Mouse (Mus musculus): ENCODE results near the gene Junb. TPM values are rescaled to one million over a fixed set of nuclear protein-coding genes. Genes with fewer than 3 reads are reported as not detected.

Gene Junb
- polyA plus RNA-seq, 1 experiment from 2014 or later: 21.6 TPM

- no peaks in the 10 kb centered on the region for H3K9me3 ChIP-seq (replicated peaks; ENCODE audit: control insufficient read depth, low read length)
- peak overlapping the region; percentile 94 for H3K27ac ChIP-seq (ENCODE audit: low read length)
- peak overlapping the region; percentile 79 for H3K4me2 ChIP-seq (ENCODE audit: low read depth, low read length)
- H3K27me3 ChIP-seq (ENCODE audit: control insufficient read depth, insufficient read depth, low read length): no peaks in the 10 kb centered on the region
- H3K9ac ChIP-seq (ENCODE audit: low read length): peak overlapping the region; percentile 65
- 5% methylated on average over 16 of the region's 16 CpGs for WGBS
- peak overlapping the region; percentile 43 for H3K4me3 ChIP-seq (replicated peaks; ENCODE audit: low read length)
- peak; percentile 5; the same call in 1 of the 2 replicates for ATAC-seq (ENCODE audit: insufficient read depth, low FRiP score)
- H3K36me3 ChIP-seq (ENCODE audit: control insufficient read depth, insufficient read depth, low read length): no peaks in the 10 kb centered on the region
- H3K4me1 ChIP-seq (ENCODE audit: control insufficient read depth, insufficient read depth, low read length): peaks cover 54% of the 10 kb centered on the region
Observed at GRCm38 (mm10) chr8:84984294-84985048, 6.0 kb upstream of the Junb start.

GRCm38 (mm10) chr8:84982499-84983011, 4.0 kb upstream of the Junb start:
- Histone ChIP-seq H3K27me3 (ENCODE audit: control insufficient read depth, insufficient read depth, low read length) (no peaks in the 10 kb centered on the region), H3K9me3 (replicated peaks; ENCODE audit: control insufficient read depth, low read length) (no peaks in the 10 kb centered on the region), H3K4me2 (ENCODE audit: low read depth, low read length) (peak overlapping the region; percentile 12; the same call in 1 of the 2 replicates), H3K4me3 (replicated peaks; ENCODE audit: low read length) (no peak overlapping the region), H3K9ac (ENCODE audit: low read length) (peak overlapping the region; percentile 11), H3K4me1 (ENCODE audit: control insufficient read depth, insufficient read depth, low read length) (peaks cover 62% of the 10 kb centered on the region), H3K27ac (ENCODE audit: low read length) (peak overlapping the region; percentile 94), H3K36me3 (ENCODE audit: control insufficient read depth, insufficient read depth, low read length) (no peaks in the 10 kb centered on the region)
- WGBS: 35% methylated on average over 3 of the region's 3 CpGs
- no peak for ATAC-seq (ENCODE audit: insufficient read depth, low FRiP score)

DNA sequence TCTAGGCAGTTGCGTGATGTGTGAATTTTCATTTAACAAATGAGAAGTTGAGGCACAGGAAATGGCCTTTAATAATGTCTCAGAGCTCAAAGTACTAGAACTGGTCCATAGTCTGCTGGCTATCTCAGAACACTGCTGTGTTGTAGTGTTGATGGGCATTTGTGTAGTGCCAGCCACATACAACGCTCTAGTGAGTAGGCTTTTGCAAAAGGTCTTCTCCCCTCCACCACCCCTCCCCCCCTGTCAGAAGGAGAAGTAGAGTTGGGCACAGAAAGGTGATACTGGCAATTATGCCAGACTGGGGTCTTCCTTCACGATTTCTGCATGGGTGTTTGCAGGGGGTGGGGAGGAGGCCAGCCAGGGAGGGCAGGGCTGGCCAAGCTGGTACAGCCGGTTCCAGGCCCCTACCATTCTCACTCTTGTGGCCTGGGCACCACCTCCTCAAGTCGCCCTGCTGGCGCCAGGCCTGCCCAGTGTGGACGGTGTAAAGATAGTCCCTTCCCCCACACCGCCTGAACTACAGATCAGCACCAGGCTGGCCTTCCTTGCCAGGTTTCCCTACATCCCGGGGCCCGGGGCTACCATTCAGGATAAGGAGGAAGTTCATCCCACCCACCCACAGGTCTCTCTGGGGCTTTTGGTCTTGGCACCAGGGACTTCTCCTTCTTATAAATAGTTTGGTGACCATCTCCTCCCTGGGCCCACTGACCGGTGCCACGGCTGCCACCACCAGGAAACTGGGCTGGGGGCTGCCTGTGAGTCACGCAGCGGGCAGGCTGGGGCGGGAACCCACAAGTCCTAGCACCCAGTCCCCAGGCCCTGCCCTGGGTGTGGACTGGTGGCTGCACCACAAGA, 3.4 kb upstream of the Junb start:
- Histone ChIP-seq H3K27me3 (ENCODE audit: control insufficient read depth, insufficient read depth, low read length) (no peaks in the 10 kb centered on the region), H3K27ac (ENCODE audit: low read length) (peak overlapping the region; percentile 94), H3K4me1 (ENCODE audit: control insufficient read depth, insufficient read depth, low read length) (peaks cover 61% of the 10 kb centered on the region), H3K36me3 (ENCODE audit: control insufficient read depth, insufficient read depth, low read length) (no peaks in the 10 kb centered on the region), H3K4me2 (ENCODE audit: low read depth, low read length) (peak overlapping the region; percentile 12; the same call in 1 of the 2 replicates), H3K4me3 (replicated peaks; ENCODE audit: low read length) (no peak overlapping the region), H3K9ac (ENCODE audit: low read length) (peak overlapping the region; percentile 11; the same call in 1 of the 2 replicates), H3K9me3 (replicated peaks; ENCODE audit: control insufficient read depth, low read length) (no peaks in the 10 kb centered on the region)
- WGBS: 68% methylated on average over 15 of the region's 15 CpGs
- ATAC-seq (ENCODE audit: insufficient read depth, low FRiP score): no peak

- H3K4me3 ChIP-seq (replicated peaks; ENCODE audit: low read length): peak overlapping the region; percentile 72
- WGBS: 30% methylated on average over 11 of the region's 11 CpGs
- H3K4me1 ChIP-seq (ENCODE audit: control insufficient read depth, insufficient read depth, low read length): peaks cover 63% of the 10 kb centered on the region
- no peak for ATAC-seq (ENCODE audit: insufficient read depth, low FRiP score)
- no peaks in the 10 kb centered on the region for H3K27me3 ChIP-seq (ENCODE audit: control insufficient read depth, insufficient read depth, low read length)
- H3K27ac ChIP-seq (ENCODE audit: low read length): peak overlapping the region; percentile 94
- no peaks in the 10 kb centered on the region for H3K9me3 ChIP-seq (replicated peaks; ENCODE audit: control insufficient read depth, low read length)
- peak overlapping the region; percentile 90 for H3K4me2 ChIP-seq (ENCODE audit: low read depth, low read length)
- peak overlapping the region; percentile 87 for H3K9ac ChIP-seq (ENCODE audit: low read length)
- H3K36me3 ChIP-seq (ENCODE audit: control insufficient read depth, insufficient read depth, low read length): no peaks in the 10 kb centered on the region
Observed at GRCm38 (mm10) chr8:84980622-84981358, 2.3 kb upstream of the Junb start.

DNA sequence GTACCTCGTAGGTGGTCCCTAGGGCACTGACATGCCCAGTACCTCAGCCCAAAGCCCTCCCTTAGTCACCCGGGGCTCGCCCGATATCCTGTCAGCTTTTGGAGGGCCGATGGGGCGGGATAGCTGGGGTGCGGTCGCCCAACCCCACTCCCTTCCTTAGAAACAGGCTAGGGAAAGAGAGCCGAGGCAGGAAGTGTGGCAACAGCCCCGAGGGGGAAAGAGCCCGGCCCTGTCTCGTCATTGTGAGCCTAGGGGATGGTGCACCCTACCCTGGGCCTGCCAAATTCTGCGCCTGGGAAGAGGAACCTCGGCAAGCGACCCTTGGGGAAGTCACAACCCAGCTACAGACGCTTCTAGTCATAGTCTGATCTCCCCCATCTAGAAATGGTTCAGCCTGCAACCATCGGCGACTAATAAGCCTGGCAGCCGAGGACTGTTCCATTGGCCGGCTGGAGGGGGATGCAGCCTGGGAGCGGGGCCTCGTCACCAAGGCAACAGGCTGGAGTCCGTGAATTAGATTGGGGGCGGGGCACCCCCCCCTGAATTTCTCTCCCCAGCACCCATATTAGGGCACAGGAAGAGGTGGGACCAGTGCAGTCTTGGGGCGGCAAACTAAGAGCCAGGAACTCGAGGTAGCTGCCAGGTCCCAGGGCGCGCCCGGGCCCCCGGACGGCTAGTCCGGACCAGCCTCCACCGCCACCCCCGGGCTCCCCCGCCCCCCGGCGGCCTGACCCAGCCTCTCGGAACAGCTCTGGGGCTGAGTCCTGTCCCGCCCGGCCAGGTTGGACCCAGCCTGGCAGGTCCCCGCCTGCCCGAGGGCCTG, 1.3 kb upstream of the Junb start:
- Histone ChIP-seq H3K9me3 (replicated peaks; ENCODE audit: control insufficient read depth, low read length) (no peaks in the 10 kb centered on the region), H3K4me3 (replicated peaks; ENCODE audit: low read length) (peak overlapping the region; percentile 72), H3K27ac (ENCODE audit: low read length) (peak overlapping the region; percentile 94), H3K27me3 (ENCODE audit: control insufficient read depth, insufficient read depth, low read length) (no peaks in the 10 kb centered on the region), H3K9ac (ENCODE audit: low read length) (peak overlapping the region; percentile 87), H3K4me1 (ENCODE audit: control insufficient read depth, insufficient read depth, low read length) (peaks cover 59% of the 10 kb centered on the region), H3K4me2 (ENCODE audit: low read depth, low read length) (peak overlapping the region; percentile 90), H3K36me3 (ENCODE audit: control insufficient read depth, insufficient read depth, low read length) (no peaks in the 10 kb centered on the region)
- 2% methylated on average over 42 of the region's 42 CpGs for WGBS
- ATAC-seq (ENCODE audit: insufficient read depth, low FRiP score): peak; percentile 54

- Histone ChIP-seq H3K27ac (ENCODE audit: low read length) (peak overlapping the region; percentile 94), H3K27me3 (ENCODE audit: control insufficient read depth, insufficient read depth, low read length) (no peaks in the 10 kb centered on the region), H3K4me2 (ENCODE audit: low read depth, low read length) (peak overlapping the region; percentile 90), H3K4me1 (ENCODE audit: control insufficient read depth, insufficient read depth, low read length) (peaks cover 51% of the 10 kb centered on the region), H3K4me3 (replicated peaks; ENCODE audit: low read length) (peak overlapping the region; percentile 72), H3K9ac (ENCODE audit: low read length) (peak overlapping the region; percentile 87), H3K9me3 (replicated peaks; ENCODE audit: control insufficient read depth, low read length) (no peaks in the 10 kb centered on the region), H3K36me3 (ENCODE audit: control insufficient read depth, insufficient read depth, low read length) (no peaks in the 10 kb centered on the region)
- ATAC-seq (ENCODE audit: insufficient read depth, low FRiP score): no peak
- under 1% methylated on average over 70 of the region's 70 CpGs for WGBS
Observed at GRCm38 (mm10) chr8:84977435-84978247, 877 bp downstream of the Junb start.

GRCm38 (mm10) chr8:84976763-84977434, 1.6 kb downstream of the Junb start:
- Histone ChIP-seq H3K36me3 (ENCODE audit: control insufficient read depth, insufficient read depth, low read length) (no peaks in the 10 kb centered on the region), H3K4me2 (ENCODE audit: low read depth, low read length) (peak overlapping the region; percentile 90), H3K27me3 (ENCODE audit: control insufficient read depth, insufficient read depth, low read length) (no peaks in the 10 kb centered on the region), H3K4me1 (ENCODE audit: control insufficient read depth, insufficient read depth, low read length) (peaks cover 44% of the 10 kb centered on the region), H3K9ac (ENCODE audit: low read length) (peak overlapping the region; percentile 87), H3K9me3 (replicated peaks; ENCODE audit: control insufficient read depth, low read length) (no peaks in the 10 kb centered on the region), H3K4me3 (replicated peaks; ENCODE audit: low read length) (peak overlapping the region; percentile 72), H3K27ac (ENCODE audit: low read length) (peak overlapping the region; percentile 94)
- 1% methylated on average over 25 of the region's 25 CpGs for WGBS
- no peak for ATAC-seq (ENCODE audit: insufficient read depth, low FRiP score)
